Mouse (Mus musculus): ENCODE data around the gene Tmem198.

The Tmem198 gene

GRCm38 (mm10) chr1:75478916-75479634, at the start of gene Tmem198, which contains the start of gene Chpf:
Tmem198 (plus strand) TSS chr1:75479532.
Chpf (minus strand) TSS chr1:75479307.
- DNase-seq: peak; percentile 99

GRCm38 (mm10) chr1:75435475-75436328, 43.6 kb upstream of the Tmem198 start, which contains the start of gene Gmppa:
Gmppa (plus strand) TSS chr1:75435930.
- DNase-seq: peak; percentile 91

GRCm38 (mm10) chr1:75438782-75439181, 40.5 kb upstream of the Tmem198 start:
- DNase-seq: no peak

GRCm38 (mm10) chr1:75440661-75441060, 38.7 kb upstream of the Tmem198 start:
- no peak for DNase-seq

- no peak for DNase-seq
Observed at GRCm38 (mm10) chr1:75441471-75441996, 37.8 kb upstream of the Tmem198 start.

- no peak for DNase-seq
Observed at GRCm38 (mm10) chr1:75442171-75442570, 37.2 kb upstream of the Tmem198 start.

- no peak for DNase-seq
Observed at GRCm38 (mm10) chr1:75442811-75443210, 36.5 kb upstream of the Tmem198 start.

GRCm38 (mm10) chr1:75443247-75444024, 35.9 kb upstream of the Tmem198 start:
- peak; percentile 51 for DNase-seq

GRCm38 (mm10) chr1:75444208-75444607, 35.1 kb upstream of the Tmem198 start:
- DNase-seq: peak; percentile 52

GRCm38 (mm10) chr1:75445141-75445701, 34.1 kb upstream of the Tmem198 start:
- no peak for DNase-seq

- peak; percentile 88 for DNase-seq
Observed at GRCm38 (mm10) chr1:75445751-75446611, 33.4 kb upstream of the Tmem198 start.

GRCm38 (mm10) chr1:75446656-75447055, 32.7 kb upstream of the Tmem198 start:
- DNase-seq: peak; percentile 76

- peak; percentile 92 for DNase-seq
Observed at GRCm38 (mm10) chr1:75447265-75448051, 31.9 kb upstream of the Tmem198 start.

GRCm38 (mm10) chr1:75448052-75448431, 31.3 kb upstream of the Tmem198 start:
- DNase-seq: no peak

- peak; percentile 82 for DNase-seq
Observed at GRCm38 (mm10) chr1:75448937-75449336, 30.4 kb upstream of the Tmem198 start.

- peak; percentile 34 for DNase-seq
Observed at GRCm38 (mm10) chr1:75449377-75450135, 29.8 kb upstream of the Tmem198 start.

GRCm38 (mm10) chr1:75450314-75451005, 28.9 kb upstream of the Tmem198 start, which contains the start of gene Asic4:
Asic4 (plus strand) TSS chr1:75450436.
- DNase-seq: peak; percentile 67

- DNase-seq: peak; percentile 15
Observed at GRCm38 (mm10) chr1:75451900-75452299, 27.4 kb upstream of the Tmem198 start.

- DNase-seq: no peak
Observed at GRCm38 (mm10) chr1:75455433-75455832, 23.9 kb upstream of the Tmem198 start.
